Mouse (Mus musculus): ENCODE data around the gene Cdh13. TPM values are rescaled to one million over a fixed set of nuclear protein-coding genes. Genes with fewer than 3 reads are reported as not detected.
"Not testable (repeated sequence)": the region's sequence is repeated elsewhere in the genome, so short reads cannot be mapped to it uniquely, and the experiment has no call there.

Cdh13 gene
- polyA plus RNA-seq, 1 experiment from 2014 or later: 14.4 TPM

DNA sequence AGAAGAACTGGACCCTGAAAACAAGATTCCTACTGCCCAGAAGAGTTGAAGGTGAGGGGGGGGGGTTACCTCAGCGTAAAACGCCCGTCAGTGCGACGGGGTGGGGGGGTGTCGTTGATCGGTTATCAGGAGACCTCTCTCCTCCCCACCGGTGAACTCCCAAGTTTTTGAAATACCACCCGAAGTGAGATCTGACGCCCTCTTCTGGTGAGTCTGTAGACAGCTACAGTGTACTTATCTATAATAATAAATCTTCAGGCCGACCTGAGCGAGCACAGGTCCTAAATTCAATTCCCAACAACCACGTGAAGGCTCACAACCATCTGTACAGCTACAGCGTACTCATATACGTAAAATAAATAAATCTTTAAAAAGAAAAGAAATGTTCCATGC is 1062.1 kb downstream of the Cdh13 start:
- Histone ChIP-seq H3K4me3 (peak overlapping the region; percentile 99; the same call in 1 of the 2 replicates), H3K4me1 (peaks cover 10% of the 10 kb centered on the region), H3K36me3 (peaks cover 42% of the 10 kb centered on the region), H3K27me3 (ENCODE audit: insufficient read depth, poor library complexity, severe bottlenecking) (no peaks in the 10 kb centered on the region), H3K9me3 (no peaks in the 10 kb centered on the region), H3K27ac (no peak overlapping the region)
- DNase-seq (ENCODE audit: low spot score): no peak
- WGBS: 73% methylated on average over 15 of the region's 15 CpGs

DNA sequence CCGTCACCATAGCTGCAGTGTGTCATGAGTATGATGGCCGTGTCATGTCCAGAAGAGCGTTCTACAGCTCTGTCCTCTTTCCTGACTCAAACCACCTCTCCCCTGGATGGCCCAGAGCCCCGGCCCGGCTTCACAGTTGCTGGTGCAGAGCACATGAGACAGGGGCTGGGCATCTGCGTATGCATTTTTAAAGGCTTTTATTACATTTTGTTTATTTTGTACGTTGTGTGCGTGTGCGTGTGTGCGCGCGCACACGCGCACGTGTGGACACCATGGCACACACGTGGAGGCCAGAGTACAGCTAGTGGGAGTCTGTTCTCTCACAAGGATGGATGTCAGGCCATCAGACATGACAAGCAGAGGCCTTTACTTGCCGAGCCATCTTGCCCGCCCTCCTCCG is 1068.1 kb downstream of the Cdh13 start:
- WGBS: 91% methylated on average over 19 of the region's 19 CpGs
- H3K4me1 ChIP-seq: peaks cover 6% of the 10 kb centered on the region; the same call in 1 of the 2 replicates
- no peaks in the 10 kb centered on the region for H3K27me3 ChIP-seq (ENCODE audit: insufficient read depth, poor library complexity, severe bottlenecking)

DNA sequence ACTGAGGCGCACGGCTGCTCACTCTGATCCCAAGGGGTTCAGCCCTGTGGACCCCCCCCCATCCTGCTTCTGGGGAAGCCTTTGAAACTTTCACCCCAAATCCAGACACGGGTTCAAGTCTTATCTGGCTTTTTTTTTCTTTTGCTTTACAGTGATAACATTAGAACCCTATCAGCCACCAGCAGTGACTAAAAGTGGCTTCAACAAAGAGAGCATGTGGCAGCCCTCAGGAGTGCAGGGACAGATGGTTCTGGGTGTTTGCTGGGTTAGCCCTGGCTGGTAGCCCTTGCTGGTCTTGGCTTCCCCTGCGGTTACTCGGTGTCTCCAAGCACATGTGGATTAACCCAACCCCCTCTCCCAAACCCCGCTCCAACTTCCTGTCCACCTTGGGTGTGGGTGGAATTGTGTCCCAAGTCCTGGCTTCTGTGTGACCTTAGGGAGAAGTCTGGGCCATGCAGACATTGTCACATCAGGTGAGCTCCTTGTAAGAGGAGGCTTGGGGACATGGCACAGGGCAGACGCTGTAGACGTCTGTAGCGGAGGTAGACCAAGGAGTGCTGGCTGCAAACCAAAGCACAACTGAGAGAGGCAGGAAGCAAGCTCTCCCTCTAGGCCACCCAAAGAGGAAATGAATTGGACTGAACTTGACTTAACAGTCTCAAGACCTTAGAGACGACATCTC is 1069.6 kb downstream of the Cdh13 start:
- H3K4me3 ChIP-seq: no peak overlapping the region
- no peaks in the 10 kb centered on the region for H3K27me3 ChIP-seq (ENCODE audit: insufficient read depth, poor library complexity, severe bottlenecking)
- peaks cover 33% of the 10 kb centered on the region for H3K36me3 ChIP-seq
- peaks cover 6% of the 10 kb centered on the region; the same call in 1 of the 2 replicates for H3K4me1 ChIP-seq
- 70% methylated on average over 10 of the region's 10 CpGs for WGBS
- peak overlapping the region; percentile 2; the same call in 1 of the 2 replicates for H3K27ac ChIP-seq
- peak; percentile 72 for DNase-seq (ENCODE audit: low spot score)
- no peaks in the 10 kb centered on the region for H3K9me3 ChIP-seq

More for the DNA sequence above, 1068.1 kb downstream of the Cdh13 start:
- no peaks in the 10 kb centered on the region for H3K9me3 ChIP-seq
- DNase-seq (ENCODE audit: low spot score): peak; percentile 63
- H3K36me3 ChIP-seq: peaks cover 47% of the 10 kb centered on the region
- H3K4me3 ChIP-seq: no peak overlapping the region
- H3K27ac ChIP-seq: no peak overlapping the region

DNA sequence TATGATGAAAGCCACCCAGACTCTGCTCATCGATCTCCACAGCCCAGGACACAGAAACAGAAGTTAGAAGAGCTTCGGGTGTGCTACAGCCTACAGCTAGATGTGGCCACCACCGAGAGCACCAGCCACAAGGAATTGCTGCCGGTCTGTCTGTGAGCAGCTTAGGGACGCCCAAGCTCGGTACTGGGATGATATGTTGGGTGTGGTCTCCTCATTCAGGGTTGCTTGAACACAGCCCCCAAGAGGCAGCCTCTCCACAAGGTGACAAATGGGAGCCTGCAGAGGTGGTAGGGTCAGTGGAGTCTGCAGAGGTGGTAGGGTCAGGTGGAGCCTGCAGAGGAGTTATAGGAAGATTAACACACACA is 1070.1 kb downstream of the Cdh13 start:
- peaks cover 27% of the 10 kb centered on the region for H3K36me3 ChIP-seq
- 83% methylated on average over 6 of the region's 6 CpGs for WGBS
- no peak for DNase-seq (ENCODE audit: low spot score)
- no peak overlapping the region for H3K27ac ChIP-seq
- no peaks in the 10 kb centered on the region for H3K9me3 ChIP-seq
- H3K4me3 ChIP-seq: no peak overlapping the region
- H3K27me3 ChIP-seq (ENCODE audit: insufficient read depth, poor library complexity, severe bottlenecking): no peaks in the 10 kb centered on the region
- H3K4me1 ChIP-seq: peaks cover 6% of the 10 kb centered on the region; the same call in 1 of the 2 replicates

DNA sequence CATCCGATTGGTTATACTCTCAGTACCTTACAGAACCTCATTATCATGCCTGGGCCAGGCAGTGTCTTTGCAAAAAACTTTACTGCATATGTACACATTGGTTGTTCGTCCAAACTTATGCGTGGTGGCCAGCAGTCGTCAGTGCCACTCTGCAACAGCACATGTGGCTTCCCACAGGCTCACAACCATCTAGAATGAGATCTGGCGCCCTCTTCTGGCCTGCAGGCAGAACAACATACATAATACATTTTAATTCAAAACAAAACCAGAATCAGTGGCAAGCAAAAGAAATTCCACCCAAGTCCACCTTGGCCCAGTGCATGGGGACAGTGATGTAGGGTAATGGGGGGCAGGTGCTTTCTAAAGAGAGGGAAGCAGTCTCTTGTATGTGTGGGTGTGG is 1073.1 kb downstream of the Cdh13 start:
- not testable (repeated sequence) for H3K36me3 ChIP-seq; H3K27me3 ChIP-seq (ENCODE audit: insufficient read depth, poor library complexity, severe bottlenecking); H3K27ac ChIP-seq; H3K4me1 ChIP-seq; H3K9me3 ChIP-seq; DNase-seq (ENCODE audit: low spot score); H3K4me3 ChIP-seq
- 67% methylated on average over 5 of the region's 5 CpGs for WGBS

DNA sequence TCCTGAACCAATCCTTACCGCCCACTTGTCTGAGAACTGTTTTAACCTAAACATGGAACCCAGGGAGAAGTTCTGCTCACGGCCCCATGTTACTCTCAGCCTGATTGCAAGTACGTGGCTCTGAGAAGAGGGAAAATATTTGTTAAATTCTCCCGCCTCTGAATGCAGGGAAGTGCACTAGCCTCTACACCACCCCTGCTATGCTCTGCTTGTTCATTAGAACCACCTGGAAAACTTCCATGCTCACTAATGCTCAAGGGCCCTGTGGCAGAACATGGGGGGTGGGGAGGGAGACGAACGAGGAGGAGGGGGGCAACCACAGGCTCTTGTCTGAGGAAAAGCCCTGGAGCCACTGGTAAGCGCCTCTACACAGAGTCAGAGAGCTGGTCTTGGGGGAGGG is 1074.6 kb downstream of the Cdh13 start:
- Histone ChIP-seq H3K27me3 (ENCODE audit: insufficient read depth, poor library complexity, severe bottlenecking) (0 out of 2 replicates have a peak, but pooled peaks cover 6% of the 10 kb centered on the region), H3K36me3 (no peaks in the 10 kb centered on the region), H3K27ac (no peak overlapping the region), H3K9me3 (no peaks in the 10 kb centered on the region), H3K4me3 (no peak overlapping the region), H3K4me1 (peaks cover 3% of the 10 kb centered on the region; the same call in 1 of the 2 replicates)
- DNase-seq (ENCODE audit: low spot score): no peak
- WGBS: 74% methylated on average over 7 of the region's 7 CpGs

DNA sequence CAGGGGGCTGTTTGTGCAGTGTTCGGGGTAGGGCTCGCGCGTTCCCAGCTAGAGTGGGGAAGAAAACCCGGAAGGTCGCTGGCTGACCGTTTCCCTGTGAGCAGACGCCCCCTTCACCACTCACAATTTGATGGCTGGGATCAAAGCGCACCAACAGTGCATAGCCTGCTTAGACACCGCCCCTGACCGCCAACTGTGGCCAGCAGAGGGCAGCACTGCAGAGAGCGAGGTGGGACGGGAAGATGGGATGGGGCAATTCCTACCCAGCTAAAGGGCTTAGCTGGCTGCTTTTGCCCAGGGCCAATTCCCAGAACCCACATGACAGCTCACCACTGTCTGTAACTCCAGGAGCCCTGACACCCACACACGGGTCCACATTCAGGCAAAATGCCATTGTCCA is 1075.3 kb downstream of the Cdh13 start:
- peaks cover 3% of the 10 kb centered on the region; the same call in 1 of the 2 replicates for H3K4me1 ChIP-seq
- no peak for DNase-seq (ENCODE audit: low spot score)
- 0 out of 2 replicates have a peak, but pooled peaks cover 6% of the 10 kb centered on the region for H3K27me3 ChIP-seq (ENCODE audit: insufficient read depth, poor library complexity, severe bottlenecking)
- WGBS: 45% methylated on average over 14 of the region's 14 CpGs
- H3K9me3 ChIP-seq: no peaks in the 10 kb centered on the region
- no peak overlapping the region for H3K4me3 ChIP-seq
- no peaks in the 10 kb centered on the region for H3K36me3 ChIP-seq
- no peak overlapping the region for H3K27ac ChIP-seq

DNA sequence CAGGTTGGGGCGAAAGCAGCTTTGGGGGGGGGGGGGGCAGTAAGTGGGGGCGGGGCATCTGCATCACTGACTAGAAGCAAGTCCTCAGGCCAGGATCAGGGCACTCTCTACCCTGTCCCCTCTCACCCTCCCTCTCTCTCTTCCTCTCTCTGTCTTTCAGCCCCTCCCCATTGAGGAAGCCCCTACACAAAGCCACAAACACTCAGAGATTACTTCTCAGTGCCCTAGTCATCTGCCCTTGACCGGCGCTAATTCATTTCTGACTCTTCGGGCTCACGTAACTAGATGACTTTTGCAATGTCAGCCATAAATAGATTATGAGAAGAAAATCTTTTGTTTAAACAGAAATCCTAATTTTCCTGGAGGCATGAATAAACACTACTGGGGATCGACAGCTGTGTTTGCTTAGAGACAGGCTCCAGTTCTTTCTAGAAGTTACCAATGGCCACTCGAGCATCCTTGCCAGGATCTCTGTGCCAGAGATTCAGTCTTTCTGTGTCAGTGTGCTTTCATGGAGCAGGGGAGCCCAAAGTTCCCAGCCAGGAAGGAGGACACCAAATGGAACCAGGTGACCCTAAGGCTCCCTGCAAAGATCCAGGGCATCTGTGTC is 1077.3 kb downstream of the Cdh13 start:
- no peak for DNase-seq (ENCODE audit: low spot score)
- 79% methylated on average over 8 of the region's 8 CpGs for whole genome bisulfite sequencing
- 0 out of 2 replicates have a peak, but pooled peaks cover 6% of the 10 kb centered on the region for H3K27me3 ChIP-seq (ENCODE audit: insufficient read depth, poor library complexity, severe bottlenecking)

More for the DNA sequence above, 1077.3 kb downstream of the Cdh13 start:
- Histone ChIP-seq H3K27ac (no peak overlapping the region), H3K9me3 (no peaks in the 10 kb centered on the region), H3K36me3 (no peaks in the 10 kb centered on the region), H3K4me3 (no peak overlapping the region), H3K4me1 (no peaks in the 10 kb centered on the region)
